Mouse (Mus musculus) C2C12 (cell line): ENCODE measurements around the gene Bsn. TPM values are rescaled to one million over a fixed set of nuclear protein-coding genes. Genes with fewer than 3 reads are reported as not detected.

Source experiments
- H3K27me3 ChIP-seq: one replicate; pipeline ENCODE4 v1.6.1; 2011; ENCODE audit not compliant: control insufficient read depth, insufficient read depth, insufficient read length
- H3K36me3 ChIP-seq: one replicate; pipeline ENCODE4 v1.6.1; 2011; ENCODE audit not compliant: control insufficient read depth, insufficient read depth
- H3K4me3 ChIP-seq: one replicate; pipeline ENCODE4 v1.5.1; 2011; ENCODE audit warnings: mild to moderate bottlenecking, control low read depth; ENCODE audit not compliant: poor library complexity, insufficient read depth, severe bottlenecking
- H3K79me2 ChIP-seq: one replicate; pipeline ENCODE4 v1.6.1; 2011; ENCODE audit not compliant: control insufficient read depth, insufficient read depth
- H3K79me3 ChIP-seq: one replicate; pipeline ENCODE4 v1.6.1; 2011; ENCODE audit warnings: low read depth, control low read depth
- H3ac ChIP-seq: one replicate; pipeline ENCODE3; 2011; ENCODE audit warnings: low read depth; ENCODE audit not compliant: control insufficient read depth, insufficient read length
- CEBPB ChIP-seq: IDR thresholded peaks from one replicate; pipeline ENCODE4 v1.6.1; 2011; ENCODE audit warnings: low read depth, mild to moderate bottlenecking, control low read depth, moderate library complexity
- CTCF ChIP-seq: IDR thresholded peaks from one replicate; pipeline ENCODE4 v1.5.1; 2011; ENCODE audit not compliant: control insufficient read depth, insufficient read depth, insufficient read length
- FOSL1 ChIP-seq: IDR thresholded peaks from one replicate; pipeline ENCODE4 v1.8.0; 2011; ENCODE audit warnings: mild to moderate bottlenecking, low read length; ENCODE audit not compliant: poor library complexity, insufficient read depth, severe bottlenecking
- MAX ChIP-seq: IDR thresholded peaks from one replicate; pipeline ENCODE4 v1.6.1; 2011; ENCODE audit warnings: mild to moderate bottlenecking, control low read depth
- MYOD1 ChIP-seq: IDR thresholded peaks from one replicate; pipeline ENCODE4 v1.6.1; 2011; ENCODE audit warnings: low read depth; ENCODE audit not compliant: control insufficient read depth, insufficient read length
- MYOG ChIP-seq: IDR thresholded peaks from one replicate; pipeline ENCODE4 v1.6.1; 2011; ENCODE audit not compliant: control insufficient read depth, insufficient read length; ENCODE audit errors: extremely low read depth
- USF1 ChIP-seq: IDR thresholded peaks from one replicate; pipeline ENCODE4 v1.6.1; 2011; ENCODE audit warnings: low read depth, mild to moderate bottlenecking, control low read depth, moderate library complexity
- polyA plus RNA-seq: library from polyadenylated mRNA; unstranded; fragments of >200 nt; fragmentation: generic; extraction: Trizol; gene quantifications from one replicate; pipeline ENCODE4 v1.2.1, GENCODE M21; 2012; ENCODE audit warnings: missing spikeins

The Bsn gene
- polyA plus RNA-seq, 1 experiment, result 0.85 TPM

GRCm38 (mm10) chr9:108143470-108143869 is 46.7 kb downstream of the Bsn start:
- Histone ChIP-seq H3K36me3 (no peaks in the 10 kb centered on the region), H3K79me3 (no peaks in the 10 kb centered on the region), H3ac (no peak overlapping the region), H3K27me3 (no peaks in the 10 kb centered on the region), H3K79me2 (no peaks in the 10 kb centered on the region), H3K4me3 (no peak overlapping the region)
- TF ChIP-seq MYOG (no peak), CEBPB (no peak), CTCF (no peak), USF1 (no peak), FOSL1 (no peak), MAX (no peak), MYOD1 (no peak)

- Histone ChIP-seq H3ac (no peak overlapping the region), H3K79me3 (no peaks in the 10 kb centered on the region), H3K4me3 (no peak overlapping the region), H3K27me3 (no peaks in the 10 kb centered on the region), H3K36me3 (no peaks in the 10 kb centered on the region), H3K79me2 (no peaks in the 10 kb centered on the region)
- TF ChIP-seq USF1 (no peak), CEBPB (no peak), MYOD1 (no peak), CTCF (no peak), MAX (no peak), FOSL1 (no peak), MYOG (no peak)
Observed at GRCm38 (mm10) chr9:108141387-108141786, 48.8 kb downstream of the Bsn start.

- H3K79me3 ChIP-seq, result no peaks in the 10 kb centered on the region
- no peaks in the 10 kb centered on the region for H3K79me2 ChIP-seq
- H3K27me3 ChIP-seq, result no peaks in the 10 kb centered on the region
- H3ac ChIP-seq, result no peak overlapping the region
- TF ChIP-seq MYOG, result no peak
- TF ChIP-seq FOSL1, result no peak
- no peak for TF ChIP-seq MAX
- no peak for TF ChIP-seq CTCF
- no peaks in the 10 kb centered on the region for H3K36me3 ChIP-seq
- no peak overlapping the region for H3K4me3 ChIP-seq
Observed at GRCm38 (mm10) chr9:108139963-108140695, 50.1 kb downstream of the Bsn start.

GRCm38 (mm10) chr9:108139169-108139962 is 50.8 kb downstream of the Bsn start:
- no peak overlapping the region for H3K4me3 ChIP-seq

GRCm38 (mm10) chr9:108138118-108138517 is 52.1 kb downstream of the Bsn start:
- Histone ChIP-seq H3K36me3 (no peaks in the 10 kb centered on the region), H3ac (no peak overlapping the region), H3K27me3 (no peaks in the 10 kb centered on the region), H3K79me2 (no peaks in the 10 kb centered on the region), H3K79me3 (no peaks in the 10 kb centered on the region), H3K4me3 (no peak overlapping the region)
- no peak for TF ChIP-seq CTCF
- TF ChIP-seq FOSL1, result no peak
- no peak for TF ChIP-seq MAX
- no peak for TF ChIP-seq CEBPB
- TF ChIP-seq MYOD1, result no peak
- no peak for TF ChIP-seq MYOG
- TF ChIP-seq USF1, result no peak

More at GRCm38 (mm10) chr9:108139169-108139962, 50.8 kb downstream of the Bsn start:
- no peaks in the 10 kb centered on the region for H3K36me3 ChIP-seq
- H3K79me3 ChIP-seq, result no peaks in the 10 kb centered on the region
- no peaks in the 10 kb centered on the region for H3K79me2 ChIP-seq
- no peaks in the 10 kb centered on the region for H3K27me3 ChIP-seq
- no peak for TF ChIP-seq MYOD1
- no peak overlapping the region for H3ac ChIP-seq

GRCm38 (mm10) chr9:108137523-108137922 is 52.7 kb downstream of the Bsn start:
- no peaks in the 10 kb centered on the region for H3K27me3 ChIP-seq
- no peak overlapping the region for H3K4me3 ChIP-seq

More at GRCm38 (mm10) chr9:108137523-108137922, 52.7 kb downstream of the Bsn start:
- no peak for TF ChIP-seq USF1
- peak; percentile 68 for TF ChIP-seq FOSL1
- TF ChIP-seq MYOD1, result peak; percentile 42
- no peaks in the 10 kb centered on the region for H3K36me3 ChIP-seq
- H3K79me2 ChIP-seq, result no peaks in the 10 kb centered on the region
- no peaks in the 10 kb centered on the region for H3K79me3 ChIP-seq
- no peak overlapping the region for H3ac ChIP-seq
